Mouse (Mus musculus): Measurements from ENCODE around the gene BC049715. TPM values are rescaled to one million over a fixed set of nuclear protein-coding genes. Genes with fewer than 3 reads are reported as not detected.

BC049715 gene
- polyA plus RNA-seq, 1 experiment = 168 TPM

DNA sequence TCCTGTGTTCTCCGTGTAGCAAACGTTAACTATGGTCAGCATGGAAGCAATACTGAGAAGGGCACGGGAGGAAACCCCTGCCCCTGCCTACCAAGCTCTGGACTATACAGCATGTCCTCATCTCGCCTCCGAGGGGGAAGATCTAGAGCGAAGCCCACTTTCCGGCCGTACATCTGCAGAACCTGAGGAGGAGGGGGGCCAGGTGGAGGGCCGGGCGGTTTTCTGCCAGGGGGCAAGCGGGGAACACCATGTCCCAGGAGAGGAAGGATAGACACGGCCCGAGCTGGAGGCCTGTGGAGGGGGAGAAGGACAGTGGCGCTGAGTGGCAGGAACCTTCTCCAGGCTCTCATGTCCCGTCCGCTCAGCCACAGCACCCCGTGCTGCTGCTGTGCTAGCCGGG, 6.3 kb upstream of the BC049715 start:
- no peak overlapping the region for H3K27ac ChIP-seq (ENCODE audit: control insufficient read depth, insufficient read depth, low read depth, low read length)
- TF ChIP-seq CTCF (IDR thresholded peaks at IDR 0.05; ENCODE audit: control insufficient read depth, insufficient read depth, insufficient replicate concordance, low read depth, low read length) (no peak), POLR2A (IDR thresholded peaks at IDR 0.05; ENCODE audit: control insufficient read depth, low read depth, low read length) (no peak)
- H3K27me3 ChIP-seq (ENCODE audit: control insufficient read depth, insufficient read depth, low read length) = no peaks in the 10 kb centered on the region
- H3K36me3 ChIP-seq (ENCODE audit: control insufficient read depth, insufficient read depth, low read length) = peaks cover 11% of the 10 kb centered on the region
- H3K4me1 ChIP-seq (ENCODE audit: control insufficient read depth, insufficient read depth, low read length) = no peaks in the 10 kb centered on the region; the same call in 1 of the 2 replicates
- no peak overlapping the region for H3K4me3 ChIP-seq (ENCODE audit: control insufficient read depth, low read depth, low read length)

DNA sequence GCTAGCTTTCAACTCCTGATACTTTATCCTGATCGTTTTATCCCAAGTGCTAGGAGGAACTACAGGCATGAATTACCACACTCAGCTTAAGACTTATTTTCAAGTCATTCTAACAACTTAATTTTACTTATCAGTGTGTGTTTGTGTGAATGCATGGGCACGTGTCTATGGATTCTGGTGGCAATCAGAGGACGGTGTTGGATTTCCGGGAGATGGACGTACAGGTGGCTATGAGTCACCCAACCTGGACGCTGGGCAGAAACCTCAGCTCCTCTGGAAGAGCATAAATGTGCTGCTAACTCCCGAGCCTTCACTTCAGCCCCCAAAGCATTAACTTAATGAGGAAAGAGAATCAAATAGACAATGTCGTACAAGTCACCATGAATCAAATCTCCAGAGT, 2.4 kb upstream of the BC049715 start:
- no peak for TF ChIP-seq CTCF (IDR thresholded peaks at IDR 0.05; ENCODE audit: control insufficient read depth, insufficient read depth, insufficient replicate concordance, low read depth, low read length)
- Histone ChIP-seq H3K36me3 (ENCODE audit: control insufficient read depth, insufficient read depth, low read length) (peaks cover 10% of the 10 kb centered on the region), H3K27ac (ENCODE audit: control insufficient read depth, insufficient read depth, low read depth, low read length) (no peak overlapping the region)

DNA sequence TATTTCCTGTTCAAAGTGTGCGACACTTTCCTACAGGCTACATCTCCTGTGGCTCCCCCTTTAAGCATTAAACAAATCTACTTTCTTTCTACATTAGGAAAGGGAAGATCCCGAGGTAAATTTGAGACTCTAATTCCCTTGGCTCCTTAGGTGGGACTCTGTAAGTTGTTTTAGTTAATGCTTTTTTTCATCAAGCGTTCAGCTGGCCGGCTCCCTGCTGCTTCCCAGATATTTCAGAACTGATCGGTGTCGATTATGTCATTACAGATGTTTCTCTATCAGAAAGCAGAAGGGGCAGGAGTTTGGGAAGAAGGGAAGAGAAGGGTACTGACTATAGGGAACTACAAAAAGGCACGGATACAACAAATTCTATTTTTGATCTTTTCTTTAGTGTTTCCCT, 310 bp upstream of the BC049715 start:
- Histone ChIP-seq H3K4me3 (ENCODE audit: control insufficient read depth, low read depth, low read length) (peak overlapping the region; percentile 98), H3K27me3 (ENCODE audit: control insufficient read depth, insufficient read depth, low read length) (no peaks in the 10 kb centered on the region), H3K36me3 (ENCODE audit: control insufficient read depth, insufficient read depth, low read length) (peaks cover 5% of the 10 kb centered on the region), H3K4me1 (ENCODE audit: control insufficient read depth, insufficient read depth, low read length) (no peaks in the 10 kb centered on the region), H3K27ac (ENCODE audit: control insufficient read depth, insufficient read depth, low read depth, low read length) (peak overlapping the region; percentile 99)
- TF ChIP-seq POLR2A (IDR thresholded peaks at IDR 0.05; ENCODE audit: control insufficient read depth, low read depth, low read length) (no peak), CTCF (IDR thresholded peaks at IDR 0.05; ENCODE audit: control insufficient read depth, insufficient read depth, insufficient replicate concordance, low read depth, low read length) (no peak)

More for the DNA sequence above, 2.4 kb upstream of the BC049715 start:
- Histone ChIP-seq H3K27me3 (ENCODE audit: control insufficient read depth, insufficient read depth, low read length) (no peaks in the 10 kb centered on the region), H3K4me3 (ENCODE audit: control insufficient read depth, low read depth, low read length) (peak overlapping the region; percentile 73), H3K4me1 (ENCODE audit: control insufficient read depth, insufficient read depth, low read length) (no peaks in the 10 kb centered on the region; the same call in 1 of the 2 replicates)

DNA sequence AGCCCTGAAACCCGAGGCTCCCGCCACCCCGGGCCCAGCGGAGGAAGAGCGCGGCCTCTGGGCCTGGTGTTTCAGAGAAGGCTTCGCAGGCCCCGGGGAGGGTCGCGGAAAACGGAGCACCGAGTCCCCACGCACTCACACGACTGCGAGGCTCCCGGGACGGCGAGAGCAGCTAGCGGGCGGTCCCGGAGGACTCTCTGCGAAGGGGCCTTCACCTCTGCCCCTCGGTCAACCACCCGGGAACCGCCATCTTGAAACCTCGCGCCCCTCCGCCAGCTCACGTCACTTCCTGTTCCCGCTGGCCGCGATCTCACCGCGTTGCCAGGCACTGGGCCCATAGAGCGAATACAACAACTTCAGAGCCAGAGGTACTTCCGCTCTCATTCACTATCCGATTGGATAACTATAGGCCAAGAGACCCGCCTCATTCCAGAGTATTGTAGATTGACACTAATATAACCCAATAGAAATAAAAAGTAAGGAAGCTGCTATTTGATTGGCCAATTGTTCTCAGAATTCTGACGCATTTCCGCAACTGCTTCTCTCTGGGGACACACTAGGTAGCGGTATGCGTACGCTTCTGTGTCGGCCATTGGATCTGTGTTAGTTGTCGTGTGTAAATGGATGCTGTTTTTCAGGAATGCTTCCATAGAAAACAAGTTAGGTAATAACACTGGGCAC, 595 bp downstream of the BC049715 start, which contains the start of gene Wbp11:
Gene Wbp11 (minus strand): TSS at position 353 of the 681 bp plus-strand sequence.
- H3K27ac ChIP-seq (ENCODE audit: control insufficient read depth, insufficient read depth, low read depth, low read length) = peak within 1 kb of the TSS; percentile 99
- no peaks in the 10 kb centered on the region for H3K27me3 ChIP-seq (ENCODE audit: control insufficient read depth, insufficient read depth, low read length)
- H3K4me3 ChIP-seq (ENCODE audit: control insufficient read depth, low read depth, low read length) = peak within 1 kb of the TSS; percentile 98
- no peak for TF ChIP-seq CTCF (IDR thresholded peaks at IDR 0.05; ENCODE audit: control insufficient read depth, insufficient read depth, insufficient replicate concordance, low read depth, low read length)
- TF ChIP-seq POLR2A (IDR thresholded peaks at IDR 0.05; ENCODE audit: control insufficient read depth, low read depth, low read length) = peak; percentile 92
- H3K36me3 ChIP-seq (ENCODE audit: control insufficient read depth, insufficient read depth, low read length) = peaks cover 5% of the 10 kb centered on the region
- H3K4me1 ChIP-seq (ENCODE audit: control insufficient read depth, insufficient read depth, low read length) = no peaks in the 10 kb centered on the region

DNA sequence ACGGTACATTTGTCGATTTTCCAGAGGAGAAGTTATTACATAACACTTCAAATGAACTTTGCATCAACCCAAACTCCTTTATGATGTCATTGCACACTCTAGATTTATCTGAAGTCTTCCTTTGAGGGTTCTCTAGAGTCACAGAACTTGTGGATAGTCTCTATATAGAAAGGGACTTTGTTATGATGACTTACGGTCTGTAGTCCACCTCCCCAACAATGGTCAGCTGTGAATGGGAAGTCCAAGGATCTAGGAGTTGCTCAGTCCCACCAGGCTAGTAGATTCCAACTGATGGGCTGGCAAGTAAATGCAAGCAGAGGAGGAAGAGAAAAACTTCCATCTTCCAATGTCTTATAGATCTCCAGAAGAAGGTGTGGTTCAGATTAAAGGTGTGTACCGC, 1.3 kb downstream of the BC049715 start:
- Histone ChIP-seq H3K27ac (ENCODE audit: control insufficient read depth, insufficient read depth, low read depth, low read length) (peak overlapping the region; percentile 3; the same call in 1 of the 2 replicates), H3K27me3 (ENCODE audit: control insufficient read depth, insufficient read depth, low read length) (no peaks in the 10 kb centered on the region), H3K4me1 (ENCODE audit: control insufficient read depth, insufficient read depth, low read length) (no peaks in the 10 kb centered on the region), H3K4me3 (ENCODE audit: control insufficient read depth, low read depth, low read length) (peak overlapping the region; percentile 47; the same call in 1 of the 2 replicates), H3K36me3 (ENCODE audit: control insufficient read depth, insufficient read depth, low read length) (peaks cover 5% of the 10 kb centered on the region)
- TF ChIP-seq POLR2A (IDR thresholded peaks at IDR 0.05; ENCODE audit: control insufficient read depth, low read depth, low read length) (no peak), CTCF (IDR thresholded peaks at IDR 0.05; ENCODE audit: control insufficient read depth, insufficient read depth, insufficient replicate concordance, low read depth, low read length) (no peak)

DNA sequence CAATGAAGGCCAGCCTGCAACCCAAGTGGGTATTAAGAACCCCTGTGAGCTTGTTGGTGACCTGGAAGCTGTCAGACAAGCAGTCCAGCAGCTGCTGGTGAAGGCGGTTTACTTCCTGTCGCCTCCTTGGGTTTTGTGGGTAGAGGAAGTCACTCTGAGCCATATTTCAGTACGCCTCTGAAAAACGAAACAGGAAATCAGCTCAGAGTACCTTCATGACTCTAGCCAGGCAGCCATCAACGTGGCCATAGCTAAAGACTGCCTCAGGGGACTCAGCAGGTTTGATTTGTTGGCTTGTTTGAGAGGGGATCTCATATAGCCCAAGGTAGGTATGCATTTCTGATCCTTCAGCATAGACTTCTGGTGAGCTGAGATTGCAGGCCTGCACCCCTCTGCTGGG, 4.3 kb downstream of the BC049715 start:
- Histone ChIP-seq H3K36me3 (ENCODE audit: control insufficient read depth, insufficient read depth, low read length) (no peaks in the 10 kb centered on the region), H3K27ac (ENCODE audit: control insufficient read depth, insufficient read depth, low read depth, low read length) (no peak overlapping the region), H3K4me1 (ENCODE audit: control insufficient read depth, insufficient read depth, low read length) (no peaks in the 10 kb centered on the region), H3K27me3 (ENCODE audit: control insufficient read depth, insufficient read depth, low read length) (no peaks in the 10 kb centered on the region), H3K4me3 (ENCODE audit: control insufficient read depth, low read depth, low read length) (peak overlapping the region; percentile 45)
- no peak for TF ChIP-seq POLR2A (IDR thresholded peaks at IDR 0.05; ENCODE audit: control insufficient read depth, low read depth, low read length)
- TF ChIP-seq CTCF (IDR thresholded peaks at IDR 0.05; ENCODE audit: control insufficient read depth, insufficient read depth, insufficient replicate concordance, low read depth, low read length) = no peak

DNA sequence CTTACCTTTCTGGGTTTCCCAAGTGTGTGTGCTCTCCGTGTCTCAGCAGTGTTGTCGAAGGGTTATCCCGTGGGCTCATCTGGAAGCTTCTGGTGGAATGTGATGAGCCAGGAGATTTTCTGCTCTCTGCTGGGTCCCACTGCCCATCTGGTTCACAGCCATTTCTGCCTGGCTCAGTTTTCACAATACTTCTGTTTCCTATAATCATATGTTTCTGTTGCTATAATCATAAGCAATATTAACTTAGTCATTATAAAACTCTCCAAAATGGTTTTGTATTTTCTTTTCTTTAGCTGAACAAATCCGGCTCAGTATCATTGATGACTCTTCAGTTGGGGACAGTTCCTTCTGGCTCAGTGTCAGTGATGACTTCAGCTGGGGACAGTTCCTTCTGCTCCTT, 7.9 kb downstream of the BC049715 start, which contains the start of gene Smco3:
Gene Smco3 (minus strand): TSS at position 101 of the 400 bp plus-strand sequence.
- H3K27me3 ChIP-seq (ENCODE audit: control insufficient read depth, insufficient read depth, low read length) = no peaks in the 10 kb centered on the region

More for the DNA sequence above, 7.9 kb downstream of the BC049715 start, which contains the start of gene Smco3:
- Histone ChIP-seq H3K4me3 (ENCODE audit: control insufficient read depth, low read depth, low read length) (no peak within 1 kb of the TSS), H3K36me3 (ENCODE audit: control insufficient read depth, insufficient read depth, low read length) (no peaks in the 10 kb centered on the region), H3K27ac (ENCODE audit: control insufficient read depth, insufficient read depth, low read depth, low read length) (no peak within 1 kb of the TSS), H3K4me1 (ENCODE audit: control insufficient read depth, insufficient read depth, low read length) (no peaks in the 10 kb centered on the region)
- TF ChIP-seq POLR2A (IDR thresholded peaks at IDR 0.05; ENCODE audit: control insufficient read depth, low read depth, low read length) (no peak), CTCF (IDR thresholded peaks at IDR 0.05; ENCODE audit: control insufficient read depth, insufficient read depth, insufficient replicate concordance, low read depth, low read length) (no peak)

All from testis, adult 2 months (tissue).